In genomic region chr5:116588836-116589235, GRCm38 (mm10) we compare ENCODE assay signal across 13 mouse cellular contexts. TPM values are rescaled to one million over a fixed set of nuclear protein-coding genes. Genes with fewer than 3 reads are reported as not detected.
A peak's percentile ranks its signal among the peaks of the same experiment; 100 is the strongest.
DNase-seq lines count a peak whose midpoint lies in the region; ATAC-seq and TF ChIP-seq lines count a peak whose summit lies in the region.
"Had no signal": no experiment of that assay in that cellular context is flagged by ENCODE, and none has a peak within 500 bp of the region (broad histone marks: within the 10 kb centered on the region; RNA-seq: fewer than 3 reads in every experiment).

No protein-coding gene starts in this region.

- no peak for DNase-seq in layer of hippocampus, adult 2 months (ENCODE audit: low spot score in 2 of 2)
- DNase-seq in layer of hippocampus, adult 8-10 months (ENCODE audit: low spot score in 2 of 2), result no peak
- peak; percentile 62 to 66 for DNase-seq in cerebellum, postnatal 36 days
- no peak for DNase-seq in hindbrain, embryonic 11.5 days (ENCODE audit: low spot score)
- DNase-seq in Muller cell, postnatal 12 days (ENCODE audit: inconsistent ontology term), result no peak
- DNase-seq in heart, adult 9 months (ENCODE audit: low spot score in 2 of 2), result no peak
- no peak for DNase-seq in gastrocnemius, postnatal 25 days
- DNase-seq: gastrocnemius, postnatal 14 days; kidney, adult 9 months had no signal

- peak overlapping the region; percentile 65 for H3K27ac ChIP-seq in layer of hippocampus, adult 2 months
- peak overlapping the region; percentile 17; the same call in 1 of the 2 replicates for H3K27ac ChIP-seq in hindbrain, embryonic 11.5 days (ENCODE audit: low read depth, low read length)
- peak overlapping the region; percentile 23; the same call in 1 of the 2 replicates for H3K27ac ChIP-seq in midbrain, embryonic 15.5 days
- H3K27ac ChIP-seq: liver, embryonic 15.5 days had no signal

- H3K4me2 ChIP-seq in hindbrain, embryonic 11.5 days (replicated peaks; ENCODE audit: low read depth, low read length), result peak overlapping the region; percentile 57
- H3K4me2 ChIP-seq in midbrain, embryonic 15.5 days, result peak overlapping the region; percentile 91
- H3K4me2 ChIP-seq: liver, embryonic 15.5 days had no signal

- peaks cover 4% of the 10 kb centered on the region; the same call in 1 of the 2 replicates for H3K4me1 ChIP-seq in hindbrain, embryonic 11.5 days (replicated peaks; ENCODE audit: control insufficient read depth, insufficient read depth, low read length)
- peaks cover 60% of the 10 kb centered on the region for H3K4me1 ChIP-seq in midbrain, embryonic 15.5 days
- H3K4me1 ChIP-seq: liver, embryonic 15.5 days had no signal

- no peak for ATAC-seq in hindbrain, embryonic 11.5 days (ENCODE audit: low FRiP score)
- no peak for ATAC-seq in midbrain, embryonic 15.5 days (replicated peaks)

- no peaks in the 10 kb centered on the region for H3K9me3 ChIP-seq in hindbrain, embryonic 11.5 days (ENCODE audit: control insufficient read depth, low read length)
- H3K9me3 ChIP-seq in midbrain, embryonic 15.5 days, result no peaks in the 10 kb centered on the region

- H3K4me3 ChIP-seq in layer of hippocampus, adult 2 months, result peak overlapping the region; percentile 75
- H3K4me3 ChIP-seq in hindbrain, embryonic 11.5 days (ENCODE audit: low read depth, low read length), result peak overlapping the region; percentile 59
- peak overlapping the region; percentile 87 for H3K4me3 ChIP-seq in midbrain, embryonic 15.5 days
- H3K4me3 ChIP-seq: liver, embryonic 15.5 days had no signal

- H3K36me3 ChIP-seq in hindbrain, embryonic 11.5 days (ENCODE audit: control insufficient read depth, insufficient read depth, low read length), result no peaks in the 10 kb centered on the region
- no peaks in the 10 kb centered on the region for H3K36me3 ChIP-seq in midbrain, embryonic 15.5 days (replicated peaks)
- H3K36me3 ChIP-seq: liver, embryonic 15.5 days had no signal

- WGBS in hindbrain, embryonic 11.5 days, result 45% methylated on average over 10 of the region's 10 CpGs
- WGBS in midbrain, embryonic 15.5 days, result 24% methylated on average over 10 of the region's 10 CpGs

- no peak for TF ChIP-seq CTCF in layer of hippocampus, adult 2 months (conservative IDR thresholded peaks at IDR 0.05)

- no peaks in the 10 kb centered on the region for H3K27me3 ChIP-seq in hindbrain, embryonic 11.5 days (ENCODE audit: control insufficient read depth, insufficient read depth, low read length)
- no peaks in the 10 kb centered on the region for H3K27me3 ChIP-seq in midbrain, embryonic 15.5 days (replicated peaks)

- peak overlapping the region; percentile 82 for H3K9ac ChIP-seq in hindbrain, embryonic 11.5 days (ENCODE audit: low read depth, low read length)
- peak overlapping the region; percentile 79 for H3K9ac ChIP-seq in midbrain, embryonic 15.5 days
- H3K9ac ChIP-seq: liver, embryonic 15.5 days had no signal

RNA-seq across cellular contexts. Expression of gene Srrm4, which starts 2.8 kb away (rescaled TPM):
- 10 to 100 TPM; 29.4 to 29.9 TPM for total RNA-seq in layer of hippocampus, adult 2 months (2021)
- 10 to 100 TPM; 24.5 to 35.9 (median 29.7) TPM for total RNA-seq in layer of hippocampus, adult 8-10 months (2022)
- polyA plus RNA-seq in hindbrain, embryonic 11.5 days (2014; fragmentation: Nextera tagmentation; extraction: Ambion mirVana), result 24.8 and 32.0 TPM in 2 replicates
- polyA plus RNA-seq in midbrain, embryonic 15.5 days (2015; fragmentation: Nextera tagmentation; extraction: Ambion mirVana), result 19.3 and 20.0 TPM in 2 replicates
- under 1 TPM; 0.20 to 0.24 TPM for total RNA-seq in gastrocnemius, postnatal 25 days (2021)
- total RNA-seq: MEL had no signal
- polyA plus RNA-seq: thymus, postnatal 0 days had no signal

Comparison
In these comparisons a context has a peak if more than half of its experiments do, and no peak if none do; other contexts are left out.
1. DNase-seq: peak in cerebellum, postnatal 36 days (2 of 2); none in layer of hippocampus, adult 2 months (0 of 2), layer of hippocampus, adult 8-10 months (0 of 2), hindbrain, embryonic 11.5 days (single experiment), Muller cell, postnatal 12 days (single experiment), heart, adult 9 months (0 of 2) and gastrocnemius, postnatal 25 days (single experiment).
2. RNA of gene Srrm4, which starts 2.8 kb away (total RNA-seq): 24.5 to 35.9 TPM in layer of hippocampus, adult 8-10 months and 29.4 to 29.9 TPM in layer of hippocampus, adult 2 months; 0.20 to 0.24 TPM in gastrocnemius, postnatal 25 days; every median in the first group is over 10 times any median in the second.
3. Peak in every context shown above with its lines, with median percentiles within 50 percentile points of each other: H3K27ac ChIP-seq and H3K4me3 ChIP-seq.